Mouse (Mus musculus) hindbrain, embryonic 15.5 days (tissue): ENCODE results near the gene Igf2bp3. TPM values are rescaled to one million over a fixed set of nuclear protein-coding genes. Genes with fewer than 3 reads are reported as not detected.

Experiments
- ATAC-seq: fragments of 200-750 bp; cut with Nextera tagmentation; 2 replicates; pipeline ENCODE4 v1.8.0; 2017; ENCODE audit warnings: low read depth, moderate number of reproducible peaks, moderate TSS enrichment; ENCODE audit not compliant: low FRiP score
- H3K27ac ChIP-seq: fragments of 300-500 bp; sonication (generic); replicated peaks from 2 replicates; pipeline ENCODE4 v1.5.1; 2015; ENCODE audit warnings: mild to moderate bottlenecking, inconsistent platforms
- H3K27me3 ChIP-seq: fragments of 300-500 bp; sonication (generic); 2 replicates; pipeline ENCODE4 v1.6.1; 2015; ENCODE audit warnings: control low read depth, inconsistent platforms
- H3K36me3 ChIP-seq: fragments of 300-500 bp; sonication (generic); 2 replicates; pipeline ENCODE4 v1.6.1; 2015; ENCODE audit warnings: control low read depth, inconsistent platforms
- H3K4me1 ChIP-seq: fragments of 300-500 bp; sonication (generic); replicated peaks from 2 replicates; pipeline ENCODE4 v1.6.1; 2015; ENCODE audit warnings: control low read depth, inconsistent platforms
- H3K4me2 ChIP-seq: fragments of 300-500 bp; sonication (generic); 2 replicates; pipeline ENCODE4 v1.6.1; 2015; ENCODE audit warnings: moderate library complexity, mild to moderate bottlenecking, inconsistent platforms
- H3K4me3 ChIP-seq: fragments of 300-500 bp; sonication (generic); 2 replicates; pipeline ENCODE4 v1.5.1; 2015; ENCODE audit warnings: mild to moderate bottlenecking, inconsistent platforms
- H3K9ac ChIP-seq: fragments of 300-500 bp; sonication (generic); 2 replicates; pipeline ENCODE4 v1.6.1; 2015; ENCODE audit warnings: inconsistent platforms
- H3K9me3 ChIP-seq: fragments of 300-500 bp; sonication (generic); 2 replicates; pipeline ENCODE4 v1.6.1; 2016; ENCODE audit warnings: control low read depth, inconsistent platforms
- WGBS: fragments of 180-500 bp; shearing (Covaris S2); methylation state at CpG from one replicate; pipeline ENCODE4 v1.1.7; 2015; 5-methylcytosine and 5-hydroxymethylcytosine counted together
- polyA plus RNA-seq: library from polyadenylated mRNA; unstranded; fragments of >200 nt; fragmentation: Nextera tagmentation; extraction: Ambion mirVana; gene quantifications from 2 replicates; pipeline ENCODE4 v1.2.1, GENCODE M21; 2015

The Igf2bp3 gene
- polyA plus RNA-seq, 1 experiment from 2014 or later = 24.9 TPM

DNA sequence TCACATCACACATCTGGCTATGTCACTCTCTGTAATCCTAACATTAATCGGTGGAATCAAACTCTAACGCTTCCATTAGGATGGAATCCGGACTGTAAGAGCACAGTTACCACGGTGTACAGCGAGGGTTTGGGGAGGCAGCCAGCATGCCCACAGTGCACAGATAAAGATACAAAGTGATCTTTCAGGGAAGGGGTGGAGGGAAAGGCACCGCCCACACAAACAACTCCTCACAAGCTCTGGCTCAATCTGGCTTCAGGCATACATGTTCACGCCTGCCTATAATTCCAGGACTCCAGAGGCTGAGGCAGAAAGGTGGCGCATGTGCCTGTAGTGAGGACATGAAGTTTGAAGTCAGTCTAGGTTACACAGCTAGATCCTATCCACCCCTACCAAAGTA is 48.4 kb downstream of the Igf2bp3 start:
- Histone ChIP-seq H3K9me3 (no peaks in the 10 kb centered on the region), H3K4me2 (no peak overlapping the region), H3K9ac (no peak overlapping the region), H3K4me1 (0 out of 2 replicates have a peak, but pooled peaks cover 3% of the 10 kb centered on the region), H3K4me3 (no peak overlapping the region), H3K27me3 (no peaks in the 10 kb centered on the region), H3K27ac (no peak overlapping the region), H3K36me3 (no peaks in the 10 kb centered on the region)
- WGBS = 80% methylated on average over 8 of the region's 8 CpGs
- no peak for ATAC-seq

DNA sequence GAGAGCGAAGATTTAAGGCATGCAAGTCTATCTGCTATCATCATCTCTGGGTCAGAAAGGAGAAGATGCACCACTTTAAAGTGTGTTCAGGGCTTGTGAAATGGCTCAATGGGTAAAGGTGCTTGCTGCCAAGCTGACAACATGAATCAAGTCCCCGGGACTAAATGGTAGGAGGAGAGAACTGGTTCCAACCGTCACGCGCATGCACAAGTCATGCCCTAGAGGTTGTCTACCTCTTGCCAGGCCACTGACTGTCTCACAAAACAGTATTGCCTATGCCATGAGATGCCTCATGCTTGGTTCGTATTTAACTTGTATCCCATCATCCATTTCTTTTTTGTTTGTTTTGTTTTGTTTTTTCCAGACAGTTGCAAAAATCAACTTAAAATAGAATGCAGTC is 48.9 kb downstream of the Igf2bp3 start:
- Histone ChIP-seq H3K9me3 (no peaks in the 10 kb centered on the region), H3K36me3 (no peaks in the 10 kb centered on the region), H3K27me3 (no peaks in the 10 kb centered on the region), H3K27ac (no peak overlapping the region), H3K4me3 (no peak overlapping the region), H3K4me1 (0 out of 2 replicates have a peak, but pooled peaks cover 3% of the 10 kb centered on the region), H3K9ac (no peak overlapping the region), H3K4me2 (no peak overlapping the region)
- ATAC-seq = no peak
- WGBS = 74% methylated on average over 6 of the region's 6 CpGs

DNA sequence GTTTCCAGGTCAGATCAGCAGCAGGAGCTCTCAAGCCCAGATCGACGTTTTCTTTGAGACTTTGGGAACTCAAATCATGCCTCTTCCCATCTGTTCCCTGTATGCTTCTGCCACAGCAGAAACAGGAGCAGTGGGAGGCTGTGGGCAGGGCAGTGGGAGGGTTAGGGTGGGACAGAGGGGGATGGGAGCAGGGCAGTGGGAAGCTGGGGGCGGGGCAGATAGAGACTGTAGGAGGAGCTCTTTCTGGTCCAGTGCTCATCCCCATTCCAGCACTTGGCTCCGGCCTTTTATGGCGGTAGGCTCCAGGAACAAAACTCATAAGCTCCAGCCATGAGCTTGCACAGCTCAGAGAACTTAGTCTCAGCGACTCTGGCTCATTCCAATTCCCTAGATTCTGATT is 49.7 kb downstream of the Igf2bp3 start:
- no peaks in the 10 kb centered on the region for H3K27me3 ChIP-seq
- H3K4me1 ChIP-seq = 0 out of 2 replicates have a peak, but pooled peaks cover 3% of the 10 kb centered on the region
- no peak for ATAC-seq
- no peaks in the 10 kb centered on the region for H3K36me3 ChIP-seq
- no peak overlapping the region for H3K27ac ChIP-seq
- WGBS = 28% methylated on average over 6 of the region's 6 CpGs
- H3K9ac ChIP-seq = no peak overlapping the region
- no peak overlapping the region for H3K4me3 ChIP-seq
- no peaks in the 10 kb centered on the region for H3K9me3 ChIP-seq
- H3K4me2 ChIP-seq = no peak overlapping the region

DNA sequence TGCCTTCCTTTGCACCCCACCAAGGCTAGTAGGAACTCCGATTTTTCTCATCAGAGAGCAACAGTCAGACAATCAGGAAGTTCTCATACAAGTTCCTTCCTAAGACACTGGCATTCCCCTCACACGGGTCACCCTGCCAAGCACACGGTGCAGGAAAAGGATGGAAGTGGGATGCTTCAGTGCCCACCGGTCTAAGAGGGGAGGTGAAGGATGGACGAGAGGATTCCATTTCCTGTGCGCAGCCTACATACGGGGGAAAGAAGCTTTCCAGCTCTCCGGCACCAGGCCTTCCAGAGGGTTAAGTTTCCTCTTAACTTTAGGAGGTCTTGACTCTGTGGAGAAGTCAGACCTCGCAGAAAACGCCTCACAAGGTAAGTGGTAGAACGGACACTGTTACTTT is 50.1 kb downstream of the Igf2bp3 start:
- H3K27ac ChIP-seq = no peak overlapping the region
- 0 out of 2 replicates have a peak, but pooled peaks cover 3% of the 10 kb centered on the region for H3K4me1 ChIP-seq
- H3K9me3 ChIP-seq = no peaks in the 10 kb centered on the region
- no peak for ATAC-seq
- WGBS = 74% methylated on average over 11 of the region's 11 CpGs
- H3K9ac ChIP-seq = no peak overlapping the region
- H3K4me2 ChIP-seq = no peak overlapping the region
- H3K27me3 ChIP-seq = no peaks in the 10 kb centered on the region
- H3K4me3 ChIP-seq = no peak overlapping the region
- H3K36me3 ChIP-seq = no peaks in the 10 kb centered on the region

- Histone ChIP-seq H3K4me2 (no peak overlapping the region), H3K4me1 (no peaks in the 10 kb centered on the region), H3K9ac (no peak overlapping the region), H3K27me3 (no peaks in the 10 kb centered on the region), H3K4me3 (no peak overlapping the region), H3K9me3 (no peaks in the 10 kb centered on the region), H3K27ac (no peak overlapping the region), H3K36me3 (no peaks in the 10 kb centered on the region)
- ATAC-seq = no peak
- WGBS = 63% methylated on average over 2 of the region's 2 CpGs
These were observed 54.8 kb downstream of the Igf2bp3 start for GRCm38 (mm10) chr6:49159971-49160370.

- Histone ChIP-seq H3K27me3 (no peaks in the 10 kb centered on the region), H3K9me3 (no peaks in the 10 kb centered on the region), H3K36me3 (no peaks in the 10 kb centered on the region), H3K4me1 (no peaks in the 10 kb centered on the region; the same call in 1 of the 2 replicates), H3K4me2 (no peak overlapping the region), H3K4me3 (no peak overlapping the region), H3K9ac (no peak overlapping the region), H3K27ac (no peak overlapping the region)
- no peak for ATAC-seq
- WGBS = 85% methylated on average over 3 of the region's 3 CpGs
These were observed 58.0 kb downstream of the Igf2bp3 start for GRCm38 (mm10) chr6:49156826-49157175.

DNA sequence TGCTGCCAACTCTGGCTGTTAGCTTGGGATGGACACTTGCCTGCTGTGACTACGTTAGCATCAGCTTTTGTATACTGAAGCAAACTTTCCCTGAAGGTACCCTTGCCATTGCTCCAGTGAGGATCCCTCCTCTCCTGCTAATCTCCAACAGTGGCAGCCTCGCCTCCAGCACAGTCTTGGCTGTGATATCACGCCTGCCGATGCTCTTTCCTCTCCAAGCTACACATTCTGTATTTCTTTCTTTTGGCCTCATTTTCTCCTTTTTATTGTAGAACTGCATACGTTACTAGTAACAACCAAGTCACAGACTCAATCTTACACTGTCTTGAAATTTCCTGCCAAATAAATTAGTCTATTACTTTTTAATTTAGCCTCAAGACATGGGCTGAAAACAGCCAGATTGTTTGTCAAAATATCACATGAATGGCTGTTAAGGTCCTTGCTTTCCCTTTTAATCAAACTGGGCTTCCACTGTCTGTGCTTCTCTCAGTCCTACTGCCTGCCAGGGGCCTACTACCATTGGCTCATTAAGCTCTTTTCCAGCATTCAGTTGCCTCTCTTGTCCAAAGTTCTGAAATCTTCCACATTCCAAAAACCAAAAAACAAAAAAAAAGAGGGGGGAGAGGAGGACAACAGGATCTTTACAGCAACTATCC is 58.5 kb downstream of the Igf2bp3 start:
- Histone ChIP-seq H3K4me2 (no peak overlapping the region), H3K9me3 (no peaks in the 10 kb centered on the region), H3K27ac (no peak overlapping the region), H3K4me3 (no peak overlapping the region), H3K27me3 (no peaks in the 10 kb centered on the region), H3K36me3 (no peaks in the 10 kb centered on the region), H3K4me1 (no peaks in the 10 kb centered on the region; the same call in 1 of the 2 replicates), H3K9ac (no peak overlapping the region)
- 78% methylated on average over 5 of the region's 5 CpGs for WGBS
- no peak for ATAC-seq

DNA sequence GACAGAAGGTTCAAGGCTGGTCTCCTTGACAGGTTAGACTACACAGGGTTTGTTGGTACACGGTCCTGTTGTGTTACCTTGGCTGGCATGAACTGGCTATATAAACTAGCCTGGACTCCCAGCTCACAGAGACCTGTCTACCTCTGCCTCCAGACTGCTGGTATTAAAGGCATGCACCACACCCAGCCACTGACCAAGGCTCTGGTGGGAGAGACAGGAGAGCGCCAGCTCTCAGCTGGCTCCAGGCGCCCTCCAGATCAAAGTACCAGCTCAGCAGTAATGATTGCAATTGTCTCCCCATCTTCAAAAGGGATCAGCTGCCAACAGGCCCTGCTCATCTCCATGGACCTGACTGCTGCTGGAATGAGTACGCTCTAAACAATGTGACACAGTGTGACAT is 63.3 kb downstream of the Igf2bp3 start:
- no peak overlapping the region for H3K4me2 ChIP-seq
- no peak for ATAC-seq
- peaks cover 5% of the 10 kb centered on the region for H3K4me1 ChIP-seq
- no peaks in the 10 kb centered on the region for H3K9me3 ChIP-seq
- WGBS = 70% methylated on average over 4 of the region's 4 CpGs
- H3K4me3 ChIP-seq = no peak overlapping the region
- no peaks in the 10 kb centered on the region for H3K27me3 ChIP-seq
- no peaks in the 10 kb centered on the region for H3K36me3 ChIP-seq
- H3K9ac ChIP-seq = no peak overlapping the region
- no peak overlapping the region for H3K27ac ChIP-seq

DNA sequence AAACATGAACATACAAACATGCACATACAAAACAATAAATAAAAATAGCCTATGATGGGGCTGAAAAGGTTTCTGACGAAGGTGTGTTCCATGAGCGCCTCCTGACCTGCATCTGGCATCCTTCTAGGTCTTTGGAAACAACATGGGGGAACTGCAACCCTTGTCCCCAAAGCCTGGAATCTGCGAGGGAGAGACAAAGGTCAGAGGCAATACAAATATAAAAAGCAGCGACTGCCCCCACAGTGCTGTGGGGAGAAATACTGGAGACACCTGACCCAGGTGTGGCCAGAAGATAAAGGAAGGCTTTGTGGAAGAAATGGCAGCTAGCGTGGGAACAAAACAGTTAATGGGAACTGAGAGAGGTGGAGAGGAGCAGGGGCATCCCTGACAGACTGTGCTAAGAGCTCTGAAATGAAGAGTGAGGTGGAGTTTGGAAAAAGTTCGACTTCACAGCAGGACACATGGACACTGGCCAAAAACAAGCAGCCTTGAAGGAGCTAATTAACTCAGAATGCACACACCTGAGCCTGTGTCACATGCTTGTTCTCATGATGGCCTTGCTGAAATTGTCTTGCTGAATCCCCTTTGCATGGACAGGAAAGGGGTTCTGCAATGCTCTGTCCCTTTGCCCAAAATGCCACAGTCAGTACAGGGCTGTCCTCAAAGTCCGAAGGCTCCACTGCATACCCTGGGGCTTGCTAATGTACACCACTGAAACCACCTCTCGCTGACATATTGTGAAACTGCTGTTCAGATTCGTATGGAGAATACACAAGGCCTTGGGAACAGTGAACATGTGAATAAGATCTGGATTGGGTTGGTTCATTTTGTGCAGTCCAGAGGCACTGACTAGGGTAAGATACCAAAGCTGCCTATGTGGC is 64.2 kb downstream of the Igf2bp3 start:
- Histone ChIP-seq H3K27me3 (no peaks in the 10 kb centered on the region), H3K9me3 (no peaks in the 10 kb centered on the region), H3K27ac (no peak overlapping the region), H3K4me1 (peaks cover 5% of the 10 kb centered on the region), H3K4me3 (no peak overlapping the region), H3K36me3 (no peaks in the 10 kb centered on the region), H3K9ac (no peak overlapping the region), H3K4me2 (no peak overlapping the region)
- ATAC-seq = no peak
- 80% methylated on average over 9 of the region's 9 CpGs for WGBS

DNA sequence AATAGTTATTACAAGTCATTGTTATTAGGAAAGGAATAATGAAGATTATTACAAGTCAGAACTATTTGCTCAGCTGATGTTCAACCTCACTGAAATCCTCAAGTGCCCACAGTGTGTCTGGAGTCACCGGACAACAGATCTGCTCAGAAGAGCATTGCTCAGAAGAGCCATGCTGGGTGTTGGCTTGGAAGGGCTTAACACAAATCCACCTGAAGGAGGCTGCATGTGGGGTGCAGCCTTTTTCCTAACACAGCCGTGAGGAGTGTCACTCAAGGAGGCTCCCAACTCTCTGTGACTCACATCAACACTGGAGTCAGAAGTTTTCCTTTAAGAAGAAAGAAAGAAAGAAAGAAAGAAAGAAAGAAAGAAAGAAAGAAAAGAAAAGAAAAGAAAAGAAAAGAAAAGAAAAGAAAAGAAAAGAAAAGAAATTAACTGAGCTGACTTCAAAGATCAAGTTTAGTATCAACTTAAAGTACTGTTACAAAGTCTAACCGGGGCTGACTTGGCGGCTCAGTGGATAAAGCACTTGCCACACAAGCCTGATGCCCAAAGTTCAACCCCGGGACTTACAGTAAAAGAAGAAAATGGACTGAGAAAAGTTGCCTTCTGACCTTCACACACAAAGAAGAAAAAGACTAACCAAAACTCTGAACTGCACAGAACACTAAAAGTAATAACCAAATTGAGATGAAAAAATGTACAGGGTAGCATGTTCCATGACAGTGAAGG is 65.4 kb downstream of the Igf2bp3 start:
- H3K4me1 ChIP-seq = peaks cover 5% of the 10 kb centered on the region

DNA sequence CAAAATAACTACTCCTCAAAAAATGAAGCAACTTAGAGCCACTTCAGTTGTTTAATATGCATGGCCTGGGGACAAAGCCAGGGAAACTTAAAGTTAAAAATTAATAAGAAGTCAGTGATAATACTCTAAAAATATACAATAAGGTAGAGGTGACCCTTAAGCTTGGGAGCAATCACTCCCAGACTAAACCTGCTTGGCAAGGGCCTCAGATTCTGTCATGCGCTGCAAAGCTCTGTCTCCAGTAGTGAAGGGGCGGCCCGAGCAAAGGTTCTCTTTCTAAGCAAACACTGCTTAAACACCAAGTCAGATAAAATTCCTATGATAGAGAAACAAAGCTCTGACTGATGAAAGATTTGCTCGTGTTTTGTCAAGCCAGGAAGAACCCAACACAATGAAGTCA is 66.0 kb downstream of the Igf2bp3 start:
- Histone ChIP-seq H3K9ac (no peak overlapping the region), H3K9me3 (no peaks in the 10 kb centered on the region), H3K4me3 (no peak overlapping the region), H3K27ac (no peak overlapping the region), H3K27me3 (no peaks in the 10 kb centered on the region), H3K36me3 (no peaks in the 10 kb centered on the region), H3K4me1 (peaks cover 5% of the 10 kb centered on the region), H3K4me2 (no peak overlapping the region)
- WGBS = 80% methylated on average over 4 of the region's 4 CpGs
- no peak for ATAC-seq

More for the DNA sequence above, 65.4 kb downstream of the Igf2bp3 start:
- H3K27me3 ChIP-seq = no peaks in the 10 kb centered on the region
- H3K4me3 ChIP-seq = no peak overlapping the region
- no peaks in the 10 kb centered on the region for H3K36me3 ChIP-seq
- no peak overlapping the region for H3K27ac ChIP-seq
- H3K9me3 ChIP-seq = no peaks in the 10 kb centered on the region
- no peak overlapping the region for H3K4me2 ChIP-seq
- 90% methylated on average over 5 of the region's 5 CpGs for WGBS
- no peak for ATAC-seq
- H3K9ac ChIP-seq = no peak overlapping the region

DNA sequence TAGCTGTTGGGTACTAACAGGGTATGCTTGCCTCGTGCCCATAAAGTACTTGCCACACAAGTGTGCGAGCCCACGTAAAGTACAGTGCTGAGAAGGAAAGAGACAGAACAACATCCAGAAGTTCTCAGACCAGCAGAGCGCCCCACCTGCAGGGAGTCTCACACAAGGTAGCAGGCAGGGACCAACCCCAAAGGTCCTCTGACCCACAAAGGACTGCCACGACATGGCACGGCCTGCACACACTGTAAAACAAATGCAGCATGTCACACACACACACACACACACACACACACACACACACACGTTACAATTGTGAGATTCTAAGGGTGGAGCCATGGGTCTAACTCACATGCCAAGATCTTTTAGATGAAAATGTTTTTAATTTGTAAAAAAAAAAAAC is 66.4 kb downstream of the Igf2bp3 start:
- ATAC-seq = no peak
- Histone ChIP-seq H3K9ac (no peak overlapping the region), H3K4me2 (no peak overlapping the region), H3K9me3 (no peaks in the 10 kb centered on the region), H3K4me3 (no peak overlapping the region), H3K27me3 (no peaks in the 10 kb centered on the region), H3K4me1 (peaks cover 5% of the 10 kb centered on the region), H3K36me3 (no peaks in the 10 kb centered on the region), H3K27ac (no peak overlapping the region)
- 93% methylated on average over 7 of the region's 7 CpGs for WGBS
